Mouse (Mus musculus): ENCODE measurements around the gene Ada. TPM values are rescaled to one million over a fixed set of nuclear protein-coding genes. Genes with fewer than 3 reads are reported as not detected.
"Not testable (repeated sequence)": the region's sequence is repeated elsewhere in the genome, so short reads cannot be mapped to it uniquely, and the experiment has no call there.

Gene Ada
- polyA plus RNA-seq, 1 experiment from 2014 or later: 3.8 TPM

- ATAC-seq (replicated peaks; ENCODE audit: insufficient number of reproducible peaks, low FRiP score, low TSS enrichment): no peak
- Histone ChIP-seq H3K4me3 (ENCODE audit: low read depth, low read length) (no peak overlapping the region), H3K4me1 (ENCODE audit: control insufficient read depth, insufficient read depth, low read length) (peaks cover 71% of the 10 kb centered on the region), H3K9me3 (replicated peaks; ENCODE audit: control insufficient read depth, low read length) (no peaks in the 10 kb centered on the region), H3K27me3 (ENCODE audit: control insufficient read depth, insufficient read depth, low read length) (no peaks in the 10 kb centered on the region), H3K27ac (ENCODE audit: low read depth, low read length) (peak overlapping the region; percentile 66), H3K36me3 (ENCODE audit: control insufficient read depth, insufficient read depth, low read length) (no peaks in the 10 kb centered on the region), H3K9ac (ENCODE audit: low read depth, low read length) (no peak overlapping the region), H3K4me2 (no peak overlapping the region)
- WGBS (ENCODE audit: insufficient replicate concordance): 70% methylated on average over 3 of the region's 3 CpGs
Observed at GRCm38 (mm10) chr2:163689771-163690170, 60.3 kb downstream of the Ada start.

- not testable (repeated sequence) for H3K9ac ChIP-seq (ENCODE audit: low read depth, low read length); H3K4me2 ChIP-seq; H3K27me3 ChIP-seq (ENCODE audit: control insufficient read depth, insufficient read depth, low read length); ATAC-seq (replicated peaks; ENCODE audit: insufficient number of reproducible peaks, low FRiP score, low TSS enrichment); H3K9me3 ChIP-seq (replicated peaks; ENCODE audit: control insufficient read depth, low read length); H3K36me3 ChIP-seq (ENCODE audit: control insufficient read depth, insufficient read depth, low read length); H3K4me3 ChIP-seq (ENCODE audit: low read depth, low read length)
- H3K27ac ChIP-seq (ENCODE audit: low read depth, low read length): peak overlapping the region; percentile 70; the same call in 1 of the 2 replicates
- WGBS (ENCODE audit: insufficient replicate concordance): 52% methylated on average over 1 of the region's 1 CpGs
- H3K4me1 ChIP-seq (ENCODE audit: control insufficient read depth, insufficient read depth, low read length): peaks cover 63% of the 10 kb centered on the region
Observed at GRCm38 (mm10) chr2:163688377-163688776, 61.7 kb downstream of the Ada start.

GRCm38 (mm10) chr2:163686886-163687285 is 63.2 kb downstream of the Ada start:
- H3K9me3 ChIP-seq (replicated peaks; ENCODE audit: control insufficient read depth, low read length): no peaks in the 10 kb centered on the region
- 0 out of 2 replicates have a peak overlapping the region, but pooled peaks have one; percentile 69 for H3K9ac ChIP-seq (ENCODE audit: low read depth, low read length)
- H3K4me2 ChIP-seq: no peak overlapping the region
- ATAC-seq (replicated peaks; ENCODE audit: insufficient number of reproducible peaks, low FRiP score, low TSS enrichment): no peak
- peaks cover 58% of the 10 kb centered on the region for H3K4me1 ChIP-seq (ENCODE audit: control insufficient read depth, insufficient read depth, low read length)
- H3K36me3 ChIP-seq (ENCODE audit: control insufficient read depth, insufficient read depth, low read length): no peaks in the 10 kb centered on the region
- no peak overlapping the region for H3K4me3 ChIP-seq (ENCODE audit: low read depth, low read length)
- H3K27me3 ChIP-seq (ENCODE audit: control insufficient read depth, insufficient read depth, low read length): no peaks in the 10 kb centered on the region
- WGBS (ENCODE audit: insufficient replicate concordance): 76% methylated on average over 3 of the region's 3 CpGs
- H3K27ac ChIP-seq (ENCODE audit: low read depth, low read length): peak overlapping the region; percentile 99

- H3K4me3 ChIP-seq (ENCODE audit: low read depth, low read length): no peak overlapping the region
- H3K27ac ChIP-seq (ENCODE audit: low read depth, low read length): peak overlapping the region; percentile 99
Observed at GRCm38 (mm10) chr2:163686233-163686632, 63.8 kb downstream of the Ada start.

GRCm38 (mm10) chr2:163685761-163686200 is 64.3 kb downstream of the Ada start:
- peak; percentile 64; the same call in 1 of the 2 replicates for ATAC-seq (replicated peaks; ENCODE audit: insufficient number of reproducible peaks, low FRiP score, low TSS enrichment)

More at GRCm38 (mm10) chr2:163686233-163686632, 63.8 kb downstream of the Ada start:
- 26% methylated on average over 5 of the region's 5 CpGs for WGBS (ENCODE audit: insufficient replicate concordance)
- Histone ChIP-seq H3K4me2 (peak overlapping the region; percentile 52), H3K27me3 (ENCODE audit: control insufficient read depth, insufficient read depth, low read length) (no peaks in the 10 kb centered on the region), H3K9me3 (replicated peaks; ENCODE audit: control insufficient read depth, low read length) (no peaks in the 10 kb centered on the region), H3K36me3 (ENCODE audit: control insufficient read depth, insufficient read depth, low read length) (no peaks in the 10 kb centered on the region), H3K4me1 (ENCODE audit: control insufficient read depth, insufficient read depth, low read length) (peaks cover 55% of the 10 kb centered on the region), H3K9ac (ENCODE audit: low read depth, low read length) (peak overlapping the region; percentile 69)
- ATAC-seq (replicated peaks; ENCODE audit: insufficient number of reproducible peaks, low FRiP score, low TSS enrichment): no peak

GRCm38 (mm10) chr2:163685287-163685686 is 64.8 kb downstream of the Ada start:
- peaks cover 45% of the 10 kb centered on the region for H3K4me1 ChIP-seq (ENCODE audit: control insufficient read depth, insufficient read depth, low read length)
- no peaks in the 10 kb centered on the region for H3K27me3 ChIP-seq (ENCODE audit: control insufficient read depth, insufficient read depth, low read length)
- H3K4me3 ChIP-seq (ENCODE audit: low read depth, low read length): no peak overlapping the region
- H3K4me2 ChIP-seq: no peak overlapping the region
- WGBS (ENCODE audit: insufficient replicate concordance): 24% methylated on average over 4 of the region's 4 CpGs
- H3K9me3 ChIP-seq (replicated peaks; ENCODE audit: control insufficient read depth, low read length): no peaks in the 10 kb centered on the region
- peak overlapping the region; percentile 99 for H3K27ac ChIP-seq (ENCODE audit: low read depth, low read length)
- H3K9ac ChIP-seq (ENCODE audit: low read depth, low read length): no peak overlapping the region
- no peak; the same call in 1 of the 2 replicates for ATAC-seq (replicated peaks; ENCODE audit: insufficient number of reproducible peaks, low FRiP score, low TSS enrichment)
- H3K36me3 ChIP-seq (ENCODE audit: control insufficient read depth, insufficient read depth, low read length): no peaks in the 10 kb centered on the region

More at GRCm38 (mm10) chr2:163685761-163686200, 64.3 kb downstream of the Ada start:
- Histone ChIP-seq H3K27ac (ENCODE audit: low read depth, low read length) (peak overlapping the region; percentile 99), H3K27me3 (ENCODE audit: control insufficient read depth, insufficient read depth, low read length) (no peaks in the 10 kb centered on the region), H3K4me1 (ENCODE audit: control insufficient read depth, insufficient read depth, low read length) (peaks cover 50% of the 10 kb centered on the region), H3K9ac (ENCODE audit: low read depth, low read length) (peak overlapping the region; percentile 69), H3K36me3 (ENCODE audit: control insufficient read depth, insufficient read depth, low read length) (no peaks in the 10 kb centered on the region), H3K9me3 (replicated peaks; ENCODE audit: control insufficient read depth, low read length) (no peaks in the 10 kb centered on the region), H3K4me2 (peak overlapping the region; percentile 52), H3K4me3 (ENCODE audit: low read depth, low read length) (no peak overlapping the region)
- WGBS (ENCODE audit: insufficient replicate concordance): 26% methylated on average over 6 of the region's 6 CpGs

- no peak overlapping the region for H3K9ac ChIP-seq (ENCODE audit: low read depth, low read length)
- H3K4me2 ChIP-seq: no peak overlapping the region
- H3K27ac ChIP-seq (ENCODE audit: low read depth, low read length): no peak overlapping the region
- WGBS (ENCODE audit: insufficient replicate concordance): 85% methylated on average over 2 of the region's 2 CpGs
- H3K36me3 ChIP-seq (ENCODE audit: control insufficient read depth, insufficient read depth, low read length): no peaks in the 10 kb centered on the region
- H3K4me1 ChIP-seq (ENCODE audit: control insufficient read depth, insufficient read depth, low read length): peaks cover 27% of the 10 kb centered on the region
- no peaks in the 10 kb centered on the region for H3K27me3 ChIP-seq (ENCODE audit: control insufficient read depth, insufficient read depth, low read length)
- no peak for ATAC-seq (replicated peaks; ENCODE audit: insufficient number of reproducible peaks, low FRiP score, low TSS enrichment)
- no peak overlapping the region for H3K4me3 ChIP-seq (ENCODE audit: low read depth, low read length)
- no peaks in the 10 kb centered on the region for H3K9me3 ChIP-seq (replicated peaks; ENCODE audit: control insufficient read depth, low read length)
Observed at GRCm38 (mm10) chr2:163682344-163682743, 67.7 kb downstream of the Ada start.

- Histone ChIP-seq H3K27me3 (ENCODE audit: control insufficient read depth, insufficient read depth, low read length) (no peaks in the 10 kb centered on the region), H3K36me3 (ENCODE audit: control insufficient read depth, insufficient read depth, low read length) (no peaks in the 10 kb centered on the region), H3K4me2 (no peak overlapping the region), H3K27ac (ENCODE audit: low read depth, low read length) (peak overlapping the region; percentile 46), H3K9me3 (replicated peaks; ENCODE audit: control insufficient read depth, low read length) (no peaks in the 10 kb centered on the region), H3K9ac (ENCODE audit: low read depth, low read length) (no peak overlapping the region), H3K4me3 (ENCODE audit: low read depth, low read length) (no peak overlapping the region), H3K4me1 (ENCODE audit: control insufficient read depth, insufficient read depth, low read length) (peaks cover 19% of the 10 kb centered on the region)
- WGBS (ENCODE audit: insufficient replicate concordance): 90% methylated on average over 3 of the region's 3 CpGs
- ATAC-seq (replicated peaks; ENCODE audit: insufficient number of reproducible peaks, low FRiP score, low TSS enrichment): no peak
Observed at GRCm38 (mm10) chr2:163676745-163677144, 73.3 kb downstream of the Ada start.
